In genomic region chr10:82774841-82775240, GRCm38 (mm10) we compare ENCODE assay signal across 11 mouse cellular contexts.
"Had no signal": no experiment of that assay in that cellular context is flagged by ENCODE, and none has a peak within 500 bp of the region (broad histone marks: within the 10 kb centered on the region; RNA-seq: fewer than 3 reads in every experiment).

No protein-coding gene starts in this region.

- DNase-seq: gastrocnemius, postnatal 14 days; heart, adult 18-20 months; heart, postnatal 10 days; heart, postnatal 4 days; kidney, adult 18-20 months; kidney, adult 8-10 months; kidney, postnatal 10 days; kidney, postnatal 25 days; kidney, postnatal 4 days; liver; liver, embryonic 13.5 days had no signal
